Mouse (Mus musculus) kidney, adult 18-20 months (tissue): Measurements from ENCODE around the gene Olfr39.
"Not testable (repeated sequence)": the region's sequence is repeated elsewhere in the genome, so short reads cannot be mapped to it uniquely, and the experiment has no call there.

Source experiments
- DNase-seq: peaks from one replicate; pipeline ENCODE4 v3.0.0; 2021

The Olfr39 gene

DNA sequence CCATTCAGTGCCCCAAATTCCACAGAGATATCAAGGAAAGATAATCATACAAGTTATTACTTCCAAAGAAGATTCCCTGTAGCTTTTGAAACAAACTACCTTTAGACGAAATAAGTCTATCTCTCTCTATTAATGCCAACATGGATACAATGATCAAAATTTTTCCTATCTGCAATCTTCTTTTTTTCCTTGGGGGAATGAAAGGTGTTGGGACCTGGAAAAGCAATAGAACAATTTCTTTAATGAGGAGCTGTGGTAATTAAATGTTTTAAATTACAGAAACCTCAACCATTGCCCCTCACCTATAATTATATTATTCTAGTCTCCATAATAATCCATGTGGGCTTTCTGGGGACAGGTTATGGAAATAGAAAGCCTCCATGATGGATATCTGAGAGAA is at the start of gene Olfr39:
TSS of gene Olfr39 (plus strand) at position 301 of the 400 bp plus-strand sequence.
- DNase-seq = no peak

DNA sequence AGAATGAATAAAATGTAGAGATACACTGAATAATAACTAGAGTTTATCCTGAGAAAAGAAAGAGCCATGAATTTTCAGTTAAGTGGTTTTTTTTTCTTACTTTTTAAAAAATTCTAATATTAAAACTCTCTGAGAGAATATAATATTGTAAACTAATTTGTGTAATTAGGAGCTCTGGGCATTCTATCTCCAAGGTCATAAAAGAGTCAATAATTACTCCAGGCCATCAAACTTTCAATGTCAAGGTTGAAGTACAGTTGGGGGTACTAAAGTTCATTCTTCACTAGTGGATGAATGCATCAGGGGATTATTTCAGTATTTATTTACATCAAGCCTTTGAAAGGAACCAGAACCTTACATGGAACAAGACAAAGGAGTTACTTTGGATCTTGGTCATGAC is 45.3 kb upstream of the Olfr39 start, which contains the start of gene Olfr872:
TSS of gene Olfr872 (plus strand) at position 301 of the 400 bp plus-strand sequence.
- DNase-seq = no peak

DNA sequence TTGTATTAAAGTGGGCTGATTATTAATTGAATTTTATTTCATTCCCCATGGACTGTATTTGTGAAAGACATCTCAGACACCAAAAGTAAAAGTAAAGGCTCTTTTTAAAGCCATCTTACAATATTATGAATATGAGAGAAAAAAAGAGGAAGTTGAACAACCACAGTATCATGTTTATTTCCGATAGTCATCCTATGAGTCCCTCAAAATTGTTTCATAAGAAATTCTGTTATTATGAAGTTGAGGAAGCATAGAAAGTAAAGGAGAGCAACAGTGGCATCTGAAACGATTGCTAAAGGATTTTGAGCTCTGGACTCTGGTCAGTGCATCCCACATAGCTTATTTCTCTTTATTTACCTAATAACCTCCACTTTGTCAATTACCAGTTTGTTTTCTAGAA is 44.8 kb upstream of the Olfr39 start:
- DNase-seq = no peak

DNA sequence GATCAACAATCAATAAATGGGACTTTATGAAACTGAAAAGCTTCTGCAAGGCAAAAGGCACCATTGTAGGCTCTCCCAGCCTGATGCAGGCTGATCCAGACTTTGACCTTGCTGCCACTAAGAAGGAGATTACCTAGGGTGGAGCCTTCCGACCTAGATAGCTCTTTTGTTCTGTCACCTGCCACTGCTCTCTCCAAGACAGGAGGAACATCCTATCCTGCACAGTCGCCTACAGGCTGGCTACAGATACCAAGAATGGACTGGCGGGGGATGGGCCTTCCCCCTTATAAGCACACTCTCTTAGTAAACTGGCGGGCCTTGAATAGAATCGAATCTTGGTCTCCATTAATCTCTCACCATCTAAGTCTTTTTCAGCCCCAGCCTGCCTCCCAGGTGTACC is 13.4 kb downstream of the Olfr39 start:
- DNase-seq = not testable (repeated sequence)

DNA sequence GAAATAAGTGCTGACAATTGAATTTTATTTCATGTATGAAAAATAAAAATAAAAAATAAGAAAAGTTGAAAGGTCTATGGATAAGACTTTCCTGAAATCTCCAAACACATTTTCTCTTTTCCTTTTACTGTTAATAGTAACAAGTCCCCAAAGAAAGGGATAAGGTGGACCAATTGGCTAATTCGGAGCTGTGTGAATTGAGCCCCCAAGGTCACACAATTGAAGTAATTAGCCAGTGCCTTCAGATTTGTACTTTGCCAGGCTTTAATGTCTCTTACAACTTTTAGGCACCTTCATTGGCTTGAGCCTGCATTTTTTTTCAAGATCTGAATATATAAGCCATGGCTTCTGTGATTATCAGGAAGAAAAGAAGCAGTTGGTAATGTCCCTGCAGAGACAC is 16.1 kb downstream of the Olfr39 start, which contains the start of gene Olfr873:
TSS of gene Olfr873 (plus strand) at position 301 of the 400 bp plus-strand sequence.
- no peak for DNase-seq

DNA sequence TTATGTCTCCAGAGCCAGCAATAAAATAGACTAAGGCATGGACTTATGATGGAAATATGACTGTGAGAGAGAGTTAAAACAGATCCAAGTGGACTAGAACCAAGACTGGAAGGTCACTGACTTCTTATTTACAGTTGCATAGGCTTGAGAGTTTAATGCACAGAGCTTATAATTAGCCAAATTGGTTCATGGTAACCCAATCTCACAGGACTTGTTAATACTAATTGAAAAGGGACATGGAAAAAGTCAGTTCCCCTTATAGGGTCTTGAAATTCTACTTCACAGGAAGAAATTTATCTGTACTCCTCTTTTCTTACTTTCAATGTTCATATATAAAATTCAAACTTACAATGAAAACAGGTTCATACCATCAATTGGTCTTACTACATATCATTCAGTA is 53.8 kb downstream of the Olfr39 start, which contains the start of gene Olfr18:
TSS of gene Olfr18 (minus strand) at position 101 of the 400 bp plus-strand sequence.
- no peak for DNase-seq
